Mouse (Mus musculus): ENCODE measurements around the gene Aire. TPM values are rescaled to one million over a fixed set of nuclear protein-coding genes. Genes with fewer than 3 reads are reported as not detected.

The Aire gene
- not detected in 2 replicates for total RNA-seq (2015; ENCODE audit: low replicate concordance)
- not detected in 2 replicates for total RNA-seq (2017; ENCODE audit: low replicate concordance)

DNA sequence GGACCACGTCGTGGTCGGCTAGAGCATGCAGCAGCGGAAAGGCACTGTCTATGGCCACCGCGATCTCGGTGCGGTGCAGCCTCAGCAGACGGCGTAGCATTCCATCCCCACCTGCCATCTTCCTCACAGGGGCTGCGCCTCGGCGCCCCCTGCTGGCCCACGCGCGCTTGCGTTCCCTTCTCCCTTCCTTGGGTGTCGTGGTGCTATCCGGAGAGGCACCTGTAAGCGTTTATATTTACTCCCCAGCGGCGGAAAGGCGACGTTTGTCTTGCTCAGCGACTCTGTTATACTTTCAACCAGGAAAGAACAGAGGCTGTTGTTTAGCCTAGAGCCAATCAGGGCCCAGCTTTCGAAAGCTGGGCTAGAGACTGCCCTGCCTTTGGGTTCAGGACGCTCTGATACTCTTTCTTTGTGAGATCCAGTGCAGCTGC is at the start of gene Aire:
Gene Aire, minus strand, starts transcription at position 205 of the 431 bp plus-strand sequence.
- peak; percentile 12; the same call in 1 of the 2 replicates for ATAC-seq (replicated peaks; ENCODE audit: low FRiP score, poor library complexity, severe bottlenecking)

DNA sequence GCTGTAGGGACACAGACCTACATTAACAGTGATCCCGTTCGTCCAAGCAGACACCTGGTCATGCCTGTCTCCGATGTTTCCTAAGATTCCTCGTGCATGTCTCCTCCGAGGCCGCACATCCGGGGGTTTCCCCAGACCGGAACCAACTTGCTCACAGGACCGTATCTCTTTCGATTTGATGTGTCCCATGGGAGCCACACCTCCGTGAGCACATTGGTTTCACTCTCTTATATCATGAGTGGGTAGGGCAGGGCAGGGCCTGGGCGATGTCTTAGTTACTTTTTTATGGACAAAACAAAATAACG is 49.3 kb upstream of the Aire start:
- no peak for ATAC-seq (replicated peaks; ENCODE audit: low FRiP score, poor library complexity, severe bottlenecking)

DNA sequence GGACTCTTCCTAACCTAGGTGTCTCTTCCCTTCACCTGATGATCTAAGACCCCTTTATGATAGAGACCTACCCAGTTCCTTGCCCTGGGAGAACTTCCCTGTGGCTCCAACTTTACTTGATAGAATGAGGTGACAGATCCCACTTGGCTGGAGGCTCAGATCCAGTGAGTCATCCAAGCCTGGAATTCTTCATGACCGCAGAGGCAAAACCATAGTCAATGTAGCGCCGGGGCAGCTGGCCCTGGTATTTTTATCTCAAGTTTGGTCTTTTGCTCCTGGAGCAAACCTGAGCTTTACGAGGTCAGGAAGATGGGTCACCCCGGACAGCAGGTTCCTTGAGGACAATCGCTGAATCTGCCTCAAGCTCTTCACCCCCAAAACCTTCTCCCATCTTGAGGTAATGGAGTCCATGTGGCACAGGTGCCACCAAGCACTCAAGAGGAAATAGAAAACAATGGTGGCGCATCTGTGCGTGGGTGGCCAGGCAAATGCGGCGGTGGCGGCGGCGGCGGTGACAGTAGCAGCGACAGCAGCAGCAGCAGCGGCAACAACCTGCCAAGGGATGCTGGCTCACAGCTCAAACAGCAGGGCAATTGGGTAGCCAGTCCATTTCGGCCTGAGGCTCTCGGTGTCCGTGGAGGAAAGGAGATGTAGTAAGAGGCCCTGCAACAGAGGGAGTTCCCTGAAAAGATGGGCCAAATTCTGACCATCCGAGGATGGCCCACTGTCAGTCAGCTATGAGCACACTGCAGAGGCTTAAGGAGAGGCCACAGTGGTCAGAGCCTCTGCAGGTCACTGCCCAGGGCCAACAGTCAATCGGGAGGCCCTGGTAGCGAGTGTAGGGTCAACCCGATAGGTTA is 48.7 kb upstream of the Aire start:
- ATAC-seq (replicated peaks; ENCODE audit: low FRiP score, poor library complexity, severe bottlenecking) = no peak

- no peak for ATAC-seq (replicated peaks; ENCODE audit: low FRiP score, poor library complexity, severe bottlenecking)
These were observed 47.5 kb upstream of the Aire start for GRCm38 (mm10) chr10:78090706-78091491.

DNA sequence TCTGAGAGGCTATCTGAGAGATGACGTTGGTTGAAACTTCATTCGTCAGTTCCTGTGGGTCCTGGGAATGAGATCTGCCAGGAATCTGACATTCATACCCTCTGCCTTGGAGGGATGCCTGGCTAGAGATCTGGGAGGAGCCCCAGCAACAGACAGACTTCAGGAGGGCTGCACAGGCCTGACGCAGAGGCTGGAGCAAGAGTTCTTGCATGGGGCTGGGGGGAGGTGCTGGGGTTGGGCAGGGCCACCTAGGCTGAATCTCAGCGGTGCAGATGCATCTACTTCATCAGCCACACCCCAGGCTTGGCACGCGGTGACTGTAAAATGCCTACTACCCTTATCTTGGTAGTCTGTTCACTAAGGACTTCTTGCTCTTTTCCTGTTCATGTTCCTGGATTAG is 46.8 kb upstream of the Aire start:
- no peak for ATAC-seq (replicated peaks; ENCODE audit: low FRiP score, poor library complexity, severe bottlenecking)

- ATAC-seq (replicated peaks; ENCODE audit: low FRiP score, poor library complexity, severe bottlenecking) = no peak
These were observed 43.7 kb upstream of the Aire start for GRCm38 (mm10) chr10:78087101-78087511.

- ATAC-seq (replicated peaks; ENCODE audit: low FRiP score, poor library complexity, severe bottlenecking) = no peak
These were observed 43.1 kb upstream of the Aire start for GRCm38 (mm10) chr10:78086444-78087061.

GRCm38 (mm10) chr10:78085711-78086110 is 42.3 kb upstream of the Aire start:
- no peak for ATAC-seq (replicated peaks; ENCODE audit: low FRiP score, poor library complexity, severe bottlenecking)

GRCm38 (mm10) chr10:78084073-78084472 is 40.7 kb upstream of the Aire start:
- ATAC-seq (replicated peaks; ENCODE audit: low FRiP score, poor library complexity, severe bottlenecking) = no peak

DNA sequence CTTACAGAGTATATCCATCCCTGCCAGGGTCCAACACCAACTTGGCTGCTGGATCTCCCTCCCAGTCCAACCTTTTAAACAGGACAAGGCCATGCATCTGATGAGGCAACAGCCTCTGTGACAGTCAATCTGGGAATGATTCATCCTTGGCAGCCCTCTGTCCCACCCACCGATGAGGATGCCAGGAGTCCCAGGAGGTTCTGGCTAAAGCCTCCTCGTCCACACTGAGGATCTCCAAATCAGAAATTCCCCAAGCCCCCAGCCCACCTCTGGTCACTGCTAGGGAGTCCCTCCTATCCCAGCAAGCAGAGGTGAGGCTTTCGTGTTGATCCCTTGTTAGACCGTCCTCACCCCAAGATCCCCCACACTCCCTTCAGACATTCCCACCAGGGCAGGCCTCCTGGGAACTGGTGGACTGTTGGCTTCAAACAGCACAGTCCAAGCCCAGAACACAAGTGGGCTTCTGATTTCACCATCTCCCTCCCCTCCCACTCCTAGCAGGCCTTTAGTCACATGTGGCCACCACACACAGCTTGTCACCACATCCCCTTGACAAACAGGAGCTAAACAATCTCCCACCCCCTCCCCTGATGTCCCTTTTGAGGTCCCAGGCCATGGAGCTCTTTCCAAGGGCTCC is 36.7 kb upstream of the Aire start:
- no peak for ATAC-seq (replicated peaks; ENCODE audit: low FRiP score, poor library complexity, severe bottlenecking)

GRCm38 (mm10) chr10:78078276-78078675 is 34.9 kb upstream of the Aire start:
- no peak for ATAC-seq (replicated peaks; ENCODE audit: low FRiP score, poor library complexity, severe bottlenecking)

GRCm38 (mm10) chr10:78077862-78078261 is 34.5 kb upstream of the Aire start:
- ATAC-seq (replicated peaks; ENCODE audit: low FRiP score, poor library complexity, severe bottlenecking) = no peak

DNA sequence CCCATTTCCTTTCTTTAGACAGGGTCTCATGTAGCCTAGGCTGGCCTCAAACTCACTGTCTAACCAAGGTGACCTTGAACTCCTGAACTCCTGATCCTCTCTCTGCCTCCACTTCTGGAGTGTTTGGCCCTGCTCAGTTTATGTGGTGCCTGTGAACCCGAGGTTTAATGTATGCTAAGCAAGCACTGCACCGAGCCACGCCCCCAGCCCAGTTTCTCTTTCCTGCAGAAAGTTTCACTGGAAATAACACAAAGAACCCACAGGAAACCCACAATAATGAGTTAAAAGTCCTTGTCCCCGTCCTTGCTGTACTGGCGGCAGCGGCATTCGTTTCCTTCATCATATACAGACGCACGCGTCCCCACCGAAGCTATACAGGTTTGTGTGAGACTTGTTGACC is 31.6 kb upstream of the Aire start:
- no peak for ATAC-seq (replicated peaks; ENCODE audit: low FRiP score, poor library complexity, severe bottlenecking)

- ATAC-seq (replicated peaks; ENCODE audit: low FRiP score, poor library complexity, severe bottlenecking) = no peak
These were observed 30.7 kb upstream of the Aire start for GRCm38 (mm10) chr10:78074151-78074550.

- ATAC-seq (replicated peaks; ENCODE audit: low FRiP score, poor library complexity, severe bottlenecking) = no peak
These were observed 25.9 kb upstream of the Aire start, which contains the start of gene Icosl for GRCm38 (mm10) chr10:78069101-78070011. Gene Icosl (plus strand): TSS chr10:78069302.

DNA sequence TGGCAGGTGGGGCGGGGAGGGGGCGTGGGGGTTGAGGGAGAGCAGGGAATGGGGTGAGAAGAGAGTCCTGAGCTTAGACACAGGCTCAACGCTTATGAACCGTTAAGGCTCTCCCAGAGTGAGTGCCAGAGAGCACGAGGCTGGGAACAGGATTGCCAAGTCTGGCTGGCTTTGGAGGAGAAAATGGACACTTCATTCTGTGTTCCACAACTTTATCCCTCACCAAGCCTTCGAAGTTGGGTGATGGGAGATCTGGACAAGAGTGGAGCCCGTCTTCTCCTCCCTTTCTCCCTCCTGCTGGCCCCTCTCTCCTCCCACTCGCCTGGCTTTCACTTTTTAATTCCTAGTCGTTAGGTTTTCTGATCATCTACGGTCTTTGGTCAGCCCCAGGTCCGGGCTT is 25.1 kb upstream of the Aire start:
- no peak for ATAC-seq (replicated peaks; ENCODE audit: low FRiP score, poor library complexity, severe bottlenecking)

DNA sequence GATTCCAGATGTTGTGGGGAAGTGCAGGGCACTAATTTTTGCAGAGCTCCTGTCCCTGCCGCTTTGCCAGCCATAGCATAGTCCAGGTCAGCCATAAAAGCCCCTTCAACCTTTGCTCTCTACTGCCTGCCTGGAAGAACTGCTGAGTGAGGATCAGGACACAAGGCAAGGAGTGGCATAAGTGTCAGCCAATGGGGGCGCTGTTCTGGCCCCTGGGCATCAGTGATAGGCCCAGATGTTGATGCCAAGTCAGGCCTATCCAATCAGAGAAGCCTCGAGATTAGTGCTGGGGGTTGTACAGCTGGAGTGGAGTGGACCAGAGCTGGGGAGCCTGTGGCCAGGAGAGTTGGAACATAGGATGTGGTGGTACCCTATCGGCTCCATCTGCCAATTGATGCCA is 23.8 kb upstream of the Aire start:
- ATAC-seq (replicated peaks; ENCODE audit: low FRiP score, poor library complexity, severe bottlenecking) = no peak

DNA sequence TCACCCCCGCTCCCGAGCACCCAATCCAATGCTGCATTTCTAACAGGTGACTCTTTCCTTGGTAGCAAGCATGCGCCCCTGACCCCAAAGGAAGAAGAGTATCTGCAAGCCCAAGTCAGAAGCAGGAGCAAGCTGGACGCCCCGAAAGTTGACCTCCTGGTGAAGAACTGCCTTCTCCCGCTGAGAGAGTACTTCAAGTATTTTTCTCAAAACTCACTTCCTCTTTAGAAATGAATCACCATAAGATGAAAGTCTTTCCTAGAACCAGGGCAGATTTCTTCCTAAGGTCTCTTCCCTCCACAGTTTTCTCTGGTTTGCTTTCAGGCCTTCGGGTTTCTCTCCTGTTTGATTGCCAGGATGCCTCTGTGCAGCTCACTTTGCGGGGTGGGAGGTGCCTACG is 19.7 kb upstream of the Aire start:
- ATAC-seq (replicated peaks; ENCODE audit: low FRiP score, poor library complexity, severe bottlenecking) = no peak

DNA sequence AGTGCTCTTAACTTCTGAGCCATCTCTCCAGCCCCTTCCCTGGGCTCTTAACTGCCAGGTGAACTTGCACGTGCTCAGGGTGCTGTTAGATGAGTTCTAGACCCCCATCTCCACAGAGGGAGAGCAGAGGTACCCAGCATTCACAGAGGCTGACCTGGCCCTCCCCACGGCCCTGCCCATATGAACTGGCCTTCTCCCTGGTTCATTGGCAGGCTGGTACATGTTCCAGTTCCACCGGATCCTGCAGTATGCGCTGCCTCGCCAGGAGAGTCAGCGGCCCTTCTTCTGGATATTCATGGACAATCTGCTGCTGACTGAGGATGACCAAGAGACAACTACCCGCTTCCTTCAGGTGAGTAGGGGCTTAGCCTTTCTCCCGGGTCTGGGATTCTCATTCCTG is 13.6 kb upstream of the Aire start:
- no peak for ATAC-seq (replicated peaks; ENCODE audit: low FRiP score, poor library complexity, severe bottlenecking)

Measured in erythroid progenitor cell, adult 5-6 weeks (primary cell).